Mouse (Mus musculus) ES-E14 (cell line): Measurements from ENCODE around the gene Ppara.

ENCODE experiments used
- CHD2 ChIP-seq: IDR thresholded peaks from 2 replicates; pipeline ENCODE4 v1.6.1; 2014; ENCODE audit warnings: mild to moderate bottlenecking, low read depth, low read length, inconsistent platforms
- ZC3H11A ChIP-seq: IDR thresholded peaks from 2 replicates; pipeline ENCODE4 v1.6.1; 2012; ENCODE audit warnings: low read depth, mild to moderate bottlenecking, inconsistent platforms, low read length, borderline replicate concordance

DNA sequence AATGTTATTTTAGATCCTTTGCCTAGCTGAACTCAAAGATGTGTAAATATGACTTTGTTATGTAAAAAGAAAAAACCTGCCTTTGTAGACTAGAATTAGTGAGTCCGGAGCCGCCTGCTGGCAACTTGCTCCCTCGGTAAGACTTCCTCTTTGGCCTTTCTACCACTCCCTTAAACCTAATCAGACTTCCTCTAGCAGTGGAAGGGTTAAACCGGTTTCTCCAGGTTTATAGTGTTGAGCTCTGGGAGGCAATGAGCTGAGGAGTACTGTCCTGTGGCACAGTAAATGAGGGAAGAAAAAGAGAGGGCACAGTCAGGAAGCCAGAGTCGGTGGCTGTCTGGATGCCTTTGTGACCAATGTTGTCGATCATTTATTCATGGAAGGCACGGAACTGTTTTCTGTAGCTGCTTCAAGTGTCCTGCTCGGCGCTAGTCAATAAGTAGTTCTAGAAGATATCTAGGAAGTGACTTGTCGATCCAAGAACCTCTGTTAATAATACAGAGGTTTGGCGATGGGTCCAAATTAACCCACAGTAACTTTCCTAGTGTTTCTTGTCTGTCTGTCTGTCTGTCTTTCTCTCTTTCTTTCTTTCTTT, 37.5 kb downstream of the Ppara start:
- TF ChIP-seq ZC3H11A (no peak), CHD2 (no peak)
